Mouse (Mus musculus) liver, embryonic 18 days (tissue): ENCODE results near the gene Nin. TPM values are rescaled to one million over a fixed set of nuclear protein-coding genes. Genes with fewer than 3 reads are reported as not detected.

Experiments used
- polyA plus RNA-seq: library from polyadenylated mRNA; depleted of rRNA; stranded (reverse); fragments of >200 nt; gene quantifications from 2 replicates; pipeline ENCODE4 v1.2.3, GENCODE M21; 2012; rRNA removed

The Nin gene
- polyA plus RNA-seq: 3.7 and 5.1 TPM in 2 replicates

GRCm38 (mm10) chr12:70113351-70113750 lies at the start of gene Nin:
Nin (minus strand) TSS chr12:70113717.

GRCm38 (mm10) chr12:70153842-70154241 lies 40.3 kb upstream of the Nin start, which contains the start of gene Abhd12b:
Abhd12b (plus strand) TSS chr12:70154142.

GRCm38 (mm10) chr12:69986786-69987497 lies 126.6 kb downstream of the Nin start, which contains the start of gene Sav1:
Sav1 (minus strand) TSS chr12:69987002.

Other genes with a start within 250 kb of the Nin start
- gene Atl1, start 221.1 kb downstream of the Nin start, polyA plus RNA-seq: 1.1 and 1.4 TPM in 2 replicates
- gene Map4k5, start 220.5 kb downstream of the Nin start, polyA plus RNA-seq: 10.1 and 11.2 TPM in 2 replicates
- gene Sav1, start 126.7 kb downstream of the Nin start, polyA plus RNA-seq: 15.8 and 17.2 TPM in 2 replicates
- not detected in 2 replicates for gene Abhd12b, start 40.4 kb upstream of the Nin start, polyA plus RNA-seq
- 176 and 188 TPM in 2 replicates for gene Pygl, start 117.8 kb upstream of the Nin start, polyA plus RNA-seq
- 0.02 and 0.03 TPM in 2 replicates for gene Trim9, start 233.9 kb upstream of the Nin start, polyA plus RNA-seq